Comparison of ENCODE assay signal across 8 mouse cellular contexts in genomic region chr1:34434660-34435160, GRCm38 (mm10). TPM values are rescaled to one million over a fixed set of nuclear protein-coding genes. Genes with fewer than 3 reads are reported as not detected.
DNase-seq lines count a peak whose midpoint lies in the region; ATAC-seq and TF ChIP-seq lines count a peak whose summit lies in the region.

No protein-coding gene starts in this region.

- peak overlapping the region; percentile 49 for H3K4me3 ChIP-seq in embryonic fibroblast, embryonic 13.5 days (ENCODE audit: insufficient read depth, low read length)
- H3K4me3 ChIP-seq in heart, embryonic 10.5 days = peak overlapping the region; percentile 75
- H3K4me3 ChIP-seq in kidney, embryonic 15.5 days (replicated peaks) = peak overlapping the region; percentile 71
- H3K4me3 ChIP-seq in limb, embryonic 15.5 days = peak overlapping the region; percentile 53
- peak overlapping the region; percentile 49 for H3K4me3 ChIP-seq in midbrain, postnatal 0 days (ENCODE audit: low read depth, low read length)

- TF ChIP-seq POLR2A in embryonic fibroblast, embryonic 13.5 days (IDR thresholded peaks at IDR 0.05; ENCODE audit: low read depth, low read length) = peak; percentile 65

- peak overlapping the region; percentile 56 for H3K9ac ChIP-seq in kidney, embryonic 15.5 days
- peak overlapping the region; percentile 43 for H3K9ac ChIP-seq in limb, embryonic 15.5 days
- peak overlapping the region; percentile 61 for H3K9ac ChIP-seq in midbrain, postnatal 0 days (replicated peaks; ENCODE audit: low read length, poor library complexity, severe bottlenecking)

- H3K36me3 ChIP-seq in heart, embryonic 10.5 days = peaks cover 36% of the 10 kb centered on the region
- H3K36me3 ChIP-seq in kidney, embryonic 15.5 days = peaks cover 40% of the 10 kb centered on the region
- peaks cover 21% of the 10 kb centered on the region; the same call in 1 of the 2 replicates for H3K36me3 ChIP-seq in limb, embryonic 15.5 days
- H3K36me3 ChIP-seq in midbrain, postnatal 0 days (ENCODE audit: insufficient read depth, low read length) = peaks cover 3% of the 10 kb centered on the region; the same call in 1 of the 2 replicates

- DNase-seq in B cell, adult 2 months = peak; percentile 91
- peak; percentile 95 for DNase-seq in brain, adult 2 months (ENCODE audit: low read depth, low spot score)
- DNase-seq in heart, embryonic 10.5 days (ENCODE audit: low spot score) = peak; percentile 94
- DNase-seq in midbrain, postnatal 0 days (ENCODE audit: low spot score) = peak; percentile 91
- DNase-seq in spleen, postnatal 10 days (ENCODE audit: low spot score in 2 of 2) = peak; percentile 86 to 88

- ATAC-seq in kidney, embryonic 15.5 days (replicated peaks; ENCODE audit: low FRiP score) = peak; percentile 7; the same call in 1 of the 2 replicates
- no peak for ATAC-seq in limb, embryonic 15.5 days (ENCODE audit: insufficient number of reproducible peaks, low FRiP score, low TSS enrichment, low read depth)
- peak; percentile 29; the same call in 1 of the 2 replicates for ATAC-seq in midbrain, postnatal 0 days (ENCODE audit: low FRiP score)

- H3K4me2 ChIP-seq in kidney, embryonic 15.5 days = peak overlapping the region; percentile 70
- peak overlapping the region; percentile 65 for H3K4me2 ChIP-seq in limb, embryonic 15.5 days
- H3K4me2 ChIP-seq in midbrain, postnatal 0 days (ENCODE audit: low read depth, low read length, poor library complexity, severe bottlenecking) = peak overlapping the region; percentile 80

- WGBS in heart, embryonic 10.5 days = under 1% methylated on average over 30 of the region's 30 CpGs
- under 1% methylated on average over 30 of the region's 30 CpGs for WGBS in kidney, embryonic 15.5 days
- under 1% methylated on average over 30 of the region's 30 CpGs for WGBS in limb, embryonic 15.5 days
- WGBS in midbrain, postnatal 0 days = under 1% methylated on average over 30 of the region's 30 CpGs

- H3K9me3 ChIP-seq in heart, embryonic 10.5 days = peaks cover 13% of the 10 kb centered on the region; the same call in 1 of the 2 replicates
- peaks cover 24% of the 10 kb centered on the region for H3K9me3 ChIP-seq in kidney, embryonic 15.5 days (replicated peaks)
- H3K9me3 ChIP-seq in limb, embryonic 15.5 days = peaks cover 17% of the 10 kb centered on the region
- H3K9me3 ChIP-seq in midbrain, postnatal 0 days (ENCODE audit: low read length) = 0 out of 2 replicates have a peak, but pooled peaks cover 8% of the 10 kb centered on the region

- H3K27ac ChIP-seq in embryonic fibroblast, embryonic 13.5 days (ENCODE audit: insufficient read depth, low read length) = peak overlapping the region; percentile 77
- H3K27ac ChIP-seq in heart, embryonic 10.5 days = peak overlapping the region; percentile 90
- peak overlapping the region; percentile 82 for H3K27ac ChIP-seq in kidney, embryonic 15.5 days
- H3K27ac ChIP-seq in limb, embryonic 15.5 days = peak overlapping the region; percentile 79
- H3K27ac ChIP-seq in midbrain, postnatal 0 days (ENCODE audit: low read depth, low read length) = peak overlapping the region; percentile 71

- no peak for TF ChIP-seq CTCF in embryonic fibroblast, embryonic 13.5 days (IDR thresholded peaks at IDR 0.05; ENCODE audit: borderline replicate concordance, insufficient read depth, low read length)
- peak; percentile 34 for TF ChIP-seq CTCF in midbrain, postnatal 0 days (IDR thresholded peaks at IDR 0.05)

- H3K4me1 ChIP-seq in embryonic fibroblast, embryonic 13.5 days (ENCODE audit: control insufficient read depth, insufficient read depth, low read length) = no peaks in the 10 kb centered on the region
- H3K4me1 ChIP-seq in heart, embryonic 10.5 days = peaks cover 14% of the 10 kb centered on the region
- H3K4me1 ChIP-seq in kidney, embryonic 15.5 days = peaks cover 22% of the 10 kb centered on the region
- peaks cover 25% of the 10 kb centered on the region for H3K4me1 ChIP-seq in limb, embryonic 15.5 days
- H3K4me1 ChIP-seq in midbrain, postnatal 0 days (ENCODE audit: insufficient read depth, low read length) = 0 out of 2 replicates have a peak, but pooled peaks cover 8% of the 10 kb centered on the region

- H3K27me3 ChIP-seq in heart, embryonic 10.5 days (ENCODE audit: insufficient read depth, poor library complexity, severe bottlenecking) = no peaks in the 10 kb centered on the region
- H3K27me3 ChIP-seq in kidney, embryonic 15.5 days = no peaks in the 10 kb centered on the region
- no peaks in the 10 kb centered on the region for H3K27me3 ChIP-seq in limb, embryonic 15.5 days
- H3K27me3 ChIP-seq in midbrain, postnatal 0 days (ENCODE audit: insufficient read depth, low read length) = no peaks in the 10 kb centered on the region

RNA-seq across cellular contexts. Expression of gene Ccdc115, which starts 4.8 kb away (rescaled TPM):
- 15.2 and 18.1 TPM in 2 replicates for polyA plus RNA-seq in embryonic fibroblast, embryonic 13.5 days (2011; ENCODE audit: insufficient read length, low read depth, missing spikeins)
- polyA plus RNA-seq in heart, embryonic 10.5 days (2016; fragmentation: Nextera tagmentation; extraction: Ambion mirVana) = 52.5 and 60.2 TPM in 2 replicates
- 52.2 and 53.1 TPM in 2 replicates for polyA plus RNA-seq in kidney, embryonic 15.5 days (2015; fragmentation: Nextera tagmentation; extraction: Ambion mirVana)
- polyA plus RNA-seq in limb, embryonic 15.5 days (2015; fragmentation: Nextera tagmentation; extraction: Ambion mirVana) = 61.3 and 65.8 TPM in 2 replicates
- 36.7 and 41.1 TPM in 2 replicates for total RNA-seq in midbrain, postnatal 0 days (2014; rRNA removed)
- 57.5 and 58.9 TPM in 2 replicates for polyA plus RNA-seq in midbrain, postnatal 0 days (2015; fragmentation: Nextera tagmentation; extraction: Ambion mirVana)

RNA-seq across cellular contexts. Expression of gene Imp4, which starts 4.9 kb away (rescaled TPM):
- polyA plus RNA-seq in embryonic fibroblast, embryonic 13.5 days (2011; ENCODE audit: insufficient read length, low read depth, missing spikeins) = 36.2 and 41.1 TPM in 2 replicates
- 97.6 and 113 TPM in 2 replicates for polyA plus RNA-seq in heart, embryonic 10.5 days (2016; fragmentation: Nextera tagmentation; extraction: Ambion mirVana)
- polyA plus RNA-seq in kidney, embryonic 15.5 days (2015; fragmentation: Nextera tagmentation; extraction: Ambion mirVana) = 88.7 and 94.9 TPM in 2 replicates
- 77.1 and 77.4 TPM in 2 replicates for polyA plus RNA-seq in limb, embryonic 15.5 days (2015; fragmentation: Nextera tagmentation; extraction: Ambion mirVana)
- 17.8 and 22.1 TPM in 2 replicates for total RNA-seq in midbrain, postnatal 0 days (2014; rRNA removed)
- 41.9 and 42.3 TPM in 2 replicates for polyA plus RNA-seq in midbrain, postnatal 0 days (2015; fragmentation: Nextera tagmentation; extraction: Ambion mirVana)

RNA-seq across cellular contexts. Expression of gene Ptpn18, which starts 24.9 kb away (rescaled TPM):
- 0.39 TPM in 1 of 2 replicates, not detected in the other for polyA plus RNA-seq in embryonic fibroblast, embryonic 13.5 days (2011; ENCODE audit: insufficient read length, low read depth, missing spikeins)
- 8.1 and 9.1 TPM in 2 replicates for polyA plus RNA-seq in heart, embryonic 10.5 days (2016; fragmentation: Nextera tagmentation; extraction: Ambion mirVana)
- polyA plus RNA-seq in kidney, embryonic 15.5 days (2015; fragmentation: Nextera tagmentation; extraction: Ambion mirVana) = 18.2 and 19.9 TPM in 2 replicates
- 17.4 TPM in 2 replicates for polyA plus RNA-seq in limb, embryonic 15.5 days (2015; fragmentation: Nextera tagmentation; extraction: Ambion mirVana)
- total RNA-seq in midbrain, postnatal 0 days (2014; rRNA removed) = 5.6 TPM in 1 of 2 replicates, not detected in the other
- 4.7 and 5.1 TPM in 2 replicates for polyA plus RNA-seq in midbrain, postnatal 0 days (2015; fragmentation: Nextera tagmentation; extraction: Ambion mirVana)
